Mouse (Mus musculus): ENCODE measurements at regions not wholly inside any gene's neighbourhood (a gene's known extent, or its start where the extent isn't known, plus 50 kb on each side); places are given as distances from the start of the nearest gene placed in this dataset.

DNA sequence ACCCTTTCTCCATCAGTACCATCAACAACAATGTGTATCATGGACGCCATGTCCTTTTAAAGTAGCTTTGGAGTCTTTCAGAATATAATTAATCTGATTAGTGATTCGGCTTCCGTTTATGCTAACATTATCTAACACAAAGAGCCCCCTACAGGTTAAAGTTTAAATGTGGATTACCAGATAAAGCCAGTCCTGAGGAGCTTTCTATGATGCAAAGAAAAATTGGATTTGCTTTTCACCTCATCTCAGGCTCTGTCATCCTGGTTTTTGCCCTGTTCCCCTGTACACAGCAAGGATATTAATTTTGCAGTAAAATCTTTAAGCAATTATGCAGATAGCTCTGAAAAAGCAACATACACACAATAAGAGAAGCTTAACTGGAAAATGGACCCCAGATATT lies 412.7 kb upstream of the Tbc1d2b start:
- ATAC-seq (replicated peaks; ENCODE audit: insufficient number of reproducible peaks, insufficient read depth, low FRiP score, low read depth): no peak
- Histone ChIP-seq H3K9ac (no peak overlapping the region), H3K36me3 (no peaks in the 10 kb centered on the region), H3K4me2 (no peak overlapping the region), H3K27me3 (no peaks in the 10 kb centered on the region), H3K9me3 (replicated peaks) (no peaks in the 10 kb centered on the region), H3K27ac (no peak overlapping the region), H3K4me3 (no peak overlapping the region), H3K4me1 (replicated peaks) (no peaks in the 10 kb centered on the region)
- WGBS: 38% methylated on average over 3 of the region's 3 CpGs

DNA sequence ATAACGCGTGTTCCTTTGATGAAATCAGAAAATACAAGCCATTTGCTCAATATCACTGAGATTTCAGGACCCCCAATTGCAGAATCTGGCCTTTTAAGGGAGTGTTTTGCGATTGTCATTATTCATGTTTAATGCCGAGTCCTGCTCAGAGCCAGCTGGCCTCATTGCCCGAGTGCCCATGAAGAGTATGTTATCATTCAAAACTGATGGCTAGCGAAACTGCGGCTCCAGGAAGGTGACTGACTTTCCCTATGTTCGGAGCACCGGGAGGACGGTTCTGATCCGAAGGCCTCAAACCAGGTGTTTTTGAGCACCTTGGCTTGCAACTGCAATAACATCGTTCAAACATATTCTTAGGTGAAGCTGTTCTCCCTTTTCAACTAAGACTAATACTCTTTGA lies 419.5 kb upstream of the Tbc1d2b start:
- Histone ChIP-seq H3K4me1 (replicated peaks) (no peaks in the 10 kb centered on the region), H3K36me3 (no peaks in the 10 kb centered on the region), H3K9me3 (replicated peaks) (no peaks in the 10 kb centered on the region), H3K4me2 (no peak overlapping the region), H3K27me3 (no peaks in the 10 kb centered on the region), H3K4me3 (no peak overlapping the region), H3K9ac (no peak overlapping the region), H3K27ac (no peak overlapping the region)
- WGBS: 85% methylated on average over 12 of the region's 12 CpGs
- ATAC-seq (replicated peaks; ENCODE audit: insufficient number of reproducible peaks, insufficient read depth, low FRiP score, low read depth): no peak

DNA sequence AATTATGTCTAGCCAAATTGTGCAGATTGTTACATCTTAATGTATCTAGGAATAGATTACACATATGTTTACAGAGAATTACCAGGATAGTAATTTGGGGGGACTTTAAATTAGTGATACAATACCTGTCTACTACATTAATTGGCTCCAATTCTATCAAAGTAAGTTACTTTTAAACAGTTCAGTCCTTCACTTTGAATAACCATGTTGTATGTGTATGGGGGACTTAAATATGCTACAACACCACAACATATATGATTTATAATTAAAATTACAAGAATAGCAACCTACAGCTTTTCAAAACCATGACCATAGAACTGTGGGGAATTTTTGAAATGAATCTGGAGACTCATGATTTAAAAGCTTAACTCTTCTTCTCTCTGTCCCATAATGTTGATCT lies 420.5 kb upstream of the Tbc1d2b start:
- Histone ChIP-seq H3K27me3 (no peaks in the 10 kb centered on the region), H3K9me3 (replicated peaks) (no peaks in the 10 kb centered on the region), H3K9ac (no peak overlapping the region), H3K27ac (no peak overlapping the region), H3K4me3 (no peak overlapping the region), H3K4me1 (replicated peaks) (no peaks in the 10 kb centered on the region), H3K4me2 (no peak overlapping the region), H3K36me3 (no peaks in the 10 kb centered on the region)
- no peak for ATAC-seq (replicated peaks; ENCODE audit: insufficient number of reproducible peaks, insufficient read depth, low FRiP score, low read depth)

DNA sequence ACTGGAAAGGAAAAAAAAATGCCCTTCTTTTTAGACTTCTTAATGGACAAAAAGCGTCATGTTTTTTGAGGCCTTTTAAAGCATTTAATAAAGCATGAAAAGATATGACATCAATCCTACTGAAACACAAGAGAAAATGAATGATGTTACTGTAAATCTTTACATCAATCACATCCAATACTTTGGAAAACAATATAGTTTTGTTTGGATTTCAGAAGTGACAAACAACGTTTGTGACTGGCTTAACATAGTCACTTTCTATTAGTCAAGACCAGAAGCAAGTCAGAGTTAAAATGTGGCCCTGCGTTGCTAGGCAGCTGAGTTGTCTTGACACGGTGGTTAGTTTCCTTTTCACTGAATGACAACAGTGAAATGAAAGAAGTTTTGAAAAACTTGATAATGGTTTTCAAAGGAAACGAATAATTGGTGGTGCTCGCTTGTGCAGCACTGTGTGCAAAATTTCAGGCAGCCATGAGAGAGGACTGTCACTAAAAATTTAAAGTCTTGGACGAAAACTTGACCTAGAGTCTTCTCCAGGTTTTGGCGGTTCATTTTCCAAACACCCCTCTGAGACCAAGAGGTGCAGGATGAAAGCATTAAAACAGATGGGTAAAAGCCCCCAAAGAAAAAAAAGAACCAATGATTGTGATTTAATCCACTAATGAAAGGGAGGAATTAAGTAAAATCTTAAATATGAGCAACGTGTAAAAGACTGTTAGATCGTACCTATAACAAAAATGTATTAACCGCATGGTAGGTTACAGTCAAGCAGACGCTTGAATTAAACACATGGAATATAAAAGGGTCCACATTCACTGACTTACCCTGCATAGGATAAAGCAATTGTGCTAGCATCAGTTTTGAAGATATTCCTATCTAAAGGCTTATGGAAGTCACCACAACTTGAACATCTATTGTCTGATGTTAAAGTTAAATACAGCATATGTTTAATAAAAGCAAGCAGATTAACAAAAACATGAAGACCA lies 421.4 kb upstream of the Tbc1d2b start:
- Histone ChIP-seq H3K36me3 (no peaks in the 10 kb centered on the region), H3K9me3 (replicated peaks) (no peaks in the 10 kb centered on the region), H3K4me1 (replicated peaks) (no peaks in the 10 kb centered on the region), H3K27me3 (no peaks in the 10 kb centered on the region), H3K4me2 (no peak overlapping the region), H3K9ac (no peak overlapping the region), H3K4me3 (no peak overlapping the region), H3K27ac (no peak overlapping the region)
- WGBS: 72% methylated on average over 12 of the region's 12 CpGs
- no peak for ATAC-seq (replicated peaks; ENCODE audit: insufficient number of reproducible peaks, insufficient read depth, low FRiP score, low read depth)

DNA sequence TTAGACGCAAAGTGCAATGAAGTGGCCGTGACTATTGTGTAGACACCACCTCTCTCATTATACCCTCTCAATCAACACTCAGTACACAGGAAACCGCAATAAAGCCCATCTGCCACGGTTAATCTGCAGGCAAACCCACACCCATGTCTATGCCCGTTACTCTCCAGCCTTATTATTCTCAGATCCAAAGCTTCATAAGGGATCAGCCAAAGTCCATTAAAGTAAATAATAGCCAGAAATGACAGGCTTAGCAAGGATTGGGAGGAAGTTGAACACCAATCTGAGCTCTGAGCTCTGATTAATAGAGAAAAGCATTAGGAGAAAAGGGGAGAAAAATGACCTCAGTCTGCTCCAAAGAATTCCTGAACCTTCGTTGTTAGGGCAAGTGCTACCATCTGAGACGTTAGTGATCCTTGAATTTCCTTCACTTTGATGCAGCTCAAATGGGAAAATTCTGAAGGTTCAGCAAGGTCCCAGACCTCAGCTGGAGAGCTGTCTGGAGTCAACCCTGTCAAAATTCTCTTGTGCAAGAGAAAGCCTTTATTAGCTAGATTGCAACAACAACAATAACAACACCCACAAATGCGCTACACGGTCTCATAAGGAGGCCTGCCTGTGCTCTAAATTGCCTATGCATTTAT lies 422.5 kb upstream of the Tbc1d2b start:
- Histone ChIP-seq H3K27me3 (no peaks in the 10 kb centered on the region), H3K9me3 (replicated peaks) (no peaks in the 10 kb centered on the region), H3K4me1 (replicated peaks) (no peaks in the 10 kb centered on the region), H3K9ac (no peak overlapping the region), H3K4me2 (no peak overlapping the region), H3K36me3 (no peaks in the 10 kb centered on the region), H3K4me3 (no peak overlapping the region), H3K27ac (no peak overlapping the region)
- ATAC-seq (replicated peaks; ENCODE audit: insufficient number of reproducible peaks, insufficient read depth, low FRiP score, low read depth): no peak
- 69% methylated on average over 9 of the region's 9 CpGs for WGBS

DNA sequence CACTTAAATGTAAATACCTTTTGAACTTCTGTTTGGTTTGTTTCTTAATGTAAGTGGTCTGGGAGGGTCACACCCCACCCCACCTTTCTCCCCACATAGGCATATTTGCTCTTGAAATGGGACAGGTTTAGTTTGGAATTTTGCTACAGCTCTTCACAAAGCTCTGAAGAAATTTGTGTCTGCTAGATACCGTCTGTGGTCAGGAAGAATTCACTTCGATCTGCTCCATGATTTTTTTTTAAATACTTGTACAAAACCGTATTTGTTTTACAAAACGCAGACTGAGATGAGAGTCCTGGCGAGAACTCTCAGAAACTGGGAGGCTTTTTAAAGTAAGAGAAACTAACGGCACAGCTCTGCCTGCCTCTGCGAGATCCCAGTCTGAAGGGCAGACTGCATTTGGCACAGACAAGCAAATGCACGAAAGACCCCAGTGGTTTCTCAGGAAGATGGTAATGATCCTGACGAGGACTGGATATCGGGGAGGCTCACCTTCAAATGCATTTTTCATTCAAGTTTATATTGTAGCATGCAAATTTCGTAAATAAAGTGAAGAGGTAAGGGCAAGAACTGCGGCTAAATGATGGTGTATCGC lies 423.5 kb upstream of the Tbc1d2b start:
- no peaks in the 10 kb centered on the region for H3K36me3 ChIP-seq
- WGBS: 67% methylated on average over 13 of the region's 13 CpGs
- ATAC-seq (replicated peaks; ENCODE audit: insufficient number of reproducible peaks, insufficient read depth, low FRiP score, low read depth): no peak
- H3K4me1 ChIP-seq (replicated peaks): no peaks in the 10 kb centered on the region
- no peak overlapping the region for H3K4me3 ChIP-seq
- H3K27me3 ChIP-seq: no peaks in the 10 kb centered on the region
- no peak overlapping the region for H3K27ac ChIP-seq
- no peak overlapping the region for H3K9ac ChIP-seq
- no peaks in the 10 kb centered on the region for H3K9me3 ChIP-seq (replicated peaks)
- no peak overlapping the region for H3K4me2 ChIP-seq

DNA sequence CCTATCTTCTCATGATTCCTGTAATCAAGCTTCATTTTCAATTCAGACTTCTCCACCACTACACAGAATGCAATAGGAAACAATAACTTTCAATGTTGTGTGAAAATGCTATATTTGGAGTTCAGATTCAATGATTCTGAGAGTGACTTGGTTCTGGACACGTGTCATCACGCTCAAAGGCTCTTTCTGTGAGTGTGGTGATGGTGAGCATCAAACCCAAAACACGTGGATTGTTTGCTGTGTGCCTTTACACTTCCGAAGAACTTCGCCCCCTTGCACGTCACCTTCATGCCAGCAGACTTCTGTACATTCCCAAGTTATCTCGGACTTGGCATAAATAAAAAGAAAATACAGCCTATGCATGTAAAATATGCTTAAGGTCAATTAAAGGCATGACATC lies 425.1 kb upstream of the Tbc1d2b start:
- 73% methylated on average over 7 of the region's 7 CpGs for WGBS
- no peak for ATAC-seq (replicated peaks; ENCODE audit: insufficient number of reproducible peaks, insufficient read depth, low FRiP score, low read depth)

DNA sequence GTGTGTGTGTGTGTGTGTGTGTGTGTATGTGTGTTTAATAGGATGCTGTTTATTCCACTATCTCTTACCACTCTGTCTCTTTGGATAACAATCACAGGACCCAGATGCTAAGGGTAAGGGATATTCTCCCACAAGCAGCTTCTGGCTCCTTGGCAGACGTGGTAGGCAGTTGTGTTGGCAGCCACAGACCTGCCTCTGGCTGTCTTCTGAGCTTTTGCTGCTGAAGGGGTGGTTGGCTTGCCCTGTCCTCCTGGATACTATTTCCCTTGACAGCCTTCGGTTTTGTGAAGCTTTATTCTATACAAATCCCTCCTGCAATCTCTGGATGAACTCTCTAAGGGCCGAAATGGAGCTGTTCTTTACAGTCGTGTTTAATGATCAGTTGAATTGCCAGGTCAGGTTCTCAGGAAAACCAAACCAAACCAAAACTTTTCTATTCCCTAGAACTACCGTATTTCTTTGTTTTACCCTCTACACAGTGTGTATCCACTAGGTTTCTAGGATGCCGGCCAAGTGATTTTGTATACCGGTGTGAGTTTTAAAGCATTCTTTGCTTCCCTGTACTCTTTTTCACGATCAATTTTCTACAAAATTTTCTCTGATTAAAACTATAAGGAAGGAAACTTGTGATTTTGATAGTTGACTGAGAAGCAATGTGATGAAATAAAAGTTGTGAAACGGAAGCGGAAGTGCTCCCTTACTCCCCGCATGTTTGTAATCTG lies 426.8 kb upstream of the Tbc1d2b start:
- H3K9ac ChIP-seq: no peak overlapping the region
- H3K4me1 ChIP-seq (replicated peaks): no peaks in the 10 kb centered on the region
- H3K27me3 ChIP-seq: no peaks in the 10 kb centered on the region
- no peaks in the 10 kb centered on the region for H3K9me3 ChIP-seq (replicated peaks)
- no peaks in the 10 kb centered on the region for H3K36me3 ChIP-seq
- H3K4me2 ChIP-seq: no peak overlapping the region
- WGBS: 58% methylated on average over 11 of the region's 11 CpGs
- no peak overlapping the region for H3K27ac ChIP-seq
- no peak for ATAC-seq (replicated peaks; ENCODE audit: insufficient number of reproducible peaks, insufficient read depth, low FRiP score, low read depth)
- no peak overlapping the region for H3K4me3 ChIP-seq

More for the DNA sequence above, 425.1 kb upstream of the Tbc1d2b start:
- no peak overlapping the region for H3K4me3 ChIP-seq
- H3K27ac ChIP-seq: no peak overlapping the region
- no peaks in the 10 kb centered on the region for H3K4me1 ChIP-seq (replicated peaks)
- no peak overlapping the region for H3K4me2 ChIP-seq
- H3K36me3 ChIP-seq: no peaks in the 10 kb centered on the region
- H3K9ac ChIP-seq: no peak overlapping the region
- H3K27me3 ChIP-seq: no peaks in the 10 kb centered on the region
- H3K9me3 ChIP-seq (replicated peaks): no peaks in the 10 kb centered on the region

DNA sequence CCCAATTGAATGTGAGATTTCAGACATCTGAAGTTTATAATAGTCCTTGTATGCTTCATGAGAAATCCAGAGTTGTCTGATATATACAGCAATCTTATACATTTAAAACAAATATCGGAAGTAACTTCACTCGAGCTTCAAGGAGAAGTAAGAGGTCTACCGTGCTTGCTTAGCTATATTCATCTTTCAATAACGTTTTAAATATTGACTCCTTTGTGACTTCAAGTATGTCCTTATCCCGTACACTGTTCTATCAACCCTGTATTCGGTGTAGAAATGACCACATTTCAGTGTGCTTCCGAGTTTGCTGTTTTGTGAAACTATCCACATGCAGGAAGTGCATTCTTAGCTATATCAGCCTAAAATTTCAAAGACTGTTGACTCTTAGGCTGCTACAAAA lies 427.8 kb upstream of the Tbc1d2b start:
- Histone ChIP-seq H3K4me3 (no peak overlapping the region), H3K27ac (no peak overlapping the region), H3K4me2 (no peak overlapping the region), H3K9ac (no peak overlapping the region), H3K9me3 (replicated peaks) (no peaks in the 10 kb centered on the region), H3K27me3 (no peaks in the 10 kb centered on the region), H3K36me3 (no peaks in the 10 kb centered on the region), H3K4me1 (replicated peaks) (no peaks in the 10 kb centered on the region)
- ATAC-seq (replicated peaks; ENCODE audit: insufficient number of reproducible peaks, insufficient read depth, low FRiP score, low read depth): no peak
- WGBS: 62% methylated on average over 7 of the region's 7 CpGs

DNA sequence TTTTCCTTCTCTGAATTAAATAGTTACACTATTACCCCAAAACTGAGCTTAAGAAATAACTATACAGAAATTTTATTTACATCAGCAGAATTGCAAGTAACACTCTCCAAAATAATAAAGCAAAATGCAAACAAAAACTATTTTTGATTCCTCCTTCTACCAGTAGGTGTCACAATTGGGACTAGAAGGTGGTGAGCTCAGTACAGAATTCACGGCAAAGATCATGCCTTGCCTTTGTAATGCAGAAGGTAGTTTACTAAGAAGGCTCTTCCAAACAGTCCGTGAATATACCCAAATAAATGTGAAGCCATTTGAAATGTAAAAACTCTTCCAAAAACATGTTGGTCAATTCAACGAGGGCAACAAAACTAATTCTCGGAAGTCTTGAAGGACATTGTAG lies 428.5 kb upstream of the Tbc1d2b start:
- Histone ChIP-seq H3K27me3 (no peaks in the 10 kb centered on the region), H3K4me3 (no peak overlapping the region), H3K4me1 (replicated peaks) (no peaks in the 10 kb centered on the region), H3K9ac (no peak overlapping the region), H3K27ac (no peak overlapping the region), H3K9me3 (replicated peaks) (no peaks in the 10 kb centered on the region), H3K36me3 (no peaks in the 10 kb centered on the region), H3K4me2 (no peak overlapping the region)
- ATAC-seq (replicated peaks; ENCODE audit: insufficient number of reproducible peaks, insufficient read depth, low FRiP score, low read depth): no peak
- 32% methylated on average over 4 of the region's 4 CpGs for WGBS

Data from heart, embryonic 15.5 days (tissue).